Mouse (Mus musculus) thymus, adult 2 months (tissue): ENCODE results near the gene Xrcc3. TPM values are rescaled to one million over a fixed set of nuclear protein-coding genes. Genes with fewer than 3 reads are reported as not detected.

Source experiments
- DNase-seq: peaks from one replicate; pipeline ENCODE4 v3.0.0; 2021
- H3K27ac ChIP-seq: fragments of 200-500 bp; 2 replicates; pipeline ENCODE4 v1.5.1; 2012; ENCODE audit warnings: low read length, control low read depth; ENCODE audit not compliant: control insufficient read depth, insufficient read depth
- H3K27me3 ChIP-seq: fragments of 200-500 bp; 2 replicates; pipeline ENCODE4 v1.6.1; 2012; ENCODE audit warnings: mild to moderate bottlenecking, low read length, moderate library complexity, mixed read lengths; ENCODE audit not compliant: control insufficient read depth, insufficient read depth
- H3K36me3 ChIP-seq: fragments of 200-500 bp; 2 replicates; pipeline ENCODE4 v1.6.1; 2012; ENCODE audit warnings: mild to moderate bottlenecking, low read length, moderate library complexity; ENCODE audit not compliant: control insufficient read depth, insufficient read depth
- H3K4me1 ChIP-seq: fragments of 200-500 bp; replicated peaks from 2 replicates; pipeline ENCODE4 v1.6.1; 2012; ENCODE audit warnings: low read length; ENCODE audit not compliant: control insufficient read depth, insufficient read depth
- H3K4me3 ChIP-seq: fragments of 200-500 bp; 2 replicates; pipeline ENCODE4 v1.5.1; 2012; ENCODE audit warnings: mild to moderate bottlenecking, low read length, control low read depth, moderate library complexity; ENCODE audit not compliant: control insufficient read depth, insufficient read depth
- CTCF ChIP-seq: fragments of 200-500 bp; IDR thresholded peaks from 2 replicates; pipeline ENCODE4 v1.5.1; 2012; ENCODE audit warnings: mild to moderate bottlenecking, control low read depth, low read length, moderate library complexity, borderline replicate concordance; ENCODE audit not compliant: control insufficient read depth, poor library complexity, insufficient read depth; ENCODE audit errors: extremely low read depth
- POLR2A ChIP-seq: fragments of 200-500 bp; IDR thresholded peaks from 2 replicates; pipeline ENCODE4 v1.6.1; 2012; ENCODE audit warnings: mild to moderate bottlenecking, low read length, control low read depth, moderate library complexity; ENCODE audit not compliant: control insufficient read depth, poor library complexity, insufficient read depth; ENCODE audit errors: extremely low read depth
- WGBS: fragments of 180-500 bp; shearing (Covaris S2); methylation state at CpG from one replicate; pipeline ENCODE4 v1.1.7; 2018; 5-methylcytosine and 5-hydroxymethylcytosine counted together
- polyA plus RNA-seq: library from polyadenylated mRNA; depleted of rRNA; stranded (reverse); fragments of >200 nt; gene quantifications from 2 replicates; pipeline ENCODE4 v1.2.3, GENCODE M21; 2012

Xrcc3 gene
- polyA plus RNA-seq, 1 experiment = 22.1 TPM

DNA sequence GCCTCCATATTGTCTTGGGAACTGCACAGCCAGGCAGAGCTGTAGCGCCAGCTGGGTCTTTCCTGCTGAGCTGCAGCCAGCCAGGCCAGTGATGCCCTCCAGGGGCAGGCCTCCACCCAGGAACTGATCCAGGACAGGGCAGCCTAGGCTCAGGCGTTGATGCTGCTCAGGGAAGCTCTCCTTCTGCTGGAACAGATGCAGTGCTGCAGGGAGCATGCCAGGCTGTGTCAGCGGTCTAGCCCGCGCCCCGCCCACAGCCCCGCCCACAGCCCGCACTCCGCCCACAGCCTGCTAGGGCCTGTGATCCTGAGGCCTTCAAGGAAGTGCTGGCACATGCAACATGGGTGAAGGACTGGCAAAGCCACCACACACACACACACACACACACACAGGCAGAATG lies 3.9 kb downstream of the Xrcc3 start:
- DNase-seq = peak; percentile 54
- 12% methylated on average over 9 of the region's 9 CpGs for WGBS
- TF ChIP-seq POLR2A (no peak), CTCF (no peak)
- peaks cover 22% of the 10 kb centered on the region for H3K36me3 ChIP-seq
- H3K27me3 ChIP-seq = no peaks in the 10 kb centered on the region
- H3K4me3 ChIP-seq = no peak overlapping the region
- H3K27ac ChIP-seq = no peak overlapping the region
- H3K4me1 ChIP-seq = peaks cover 23% of the 10 kb centered on the region

DNA sequence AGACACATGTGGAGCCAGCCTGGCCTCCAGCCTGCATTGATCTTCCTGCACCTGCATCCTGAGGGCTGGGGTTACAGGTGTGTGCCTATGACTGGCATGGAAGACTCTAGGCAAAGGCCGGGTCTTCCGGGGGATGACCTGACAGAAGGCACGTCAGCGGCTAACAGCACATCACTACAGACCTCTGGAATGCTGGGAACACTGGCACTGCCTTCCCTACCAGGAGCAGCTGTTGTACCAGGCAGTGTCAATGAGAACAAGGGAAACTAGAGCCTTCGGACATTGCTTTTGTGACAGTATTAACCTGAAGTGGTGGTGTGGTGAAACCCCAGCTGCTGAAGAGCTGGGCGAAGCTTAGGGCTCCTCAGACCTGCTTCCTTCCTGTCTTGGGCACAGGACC lies 4.9 kb downstream of the Xrcc3 start:
- no peak for DNase-seq
- H3K27me3 ChIP-seq = no peaks in the 10 kb centered on the region
- no peak overlapping the region for H3K4me3 ChIP-seq
- TF ChIP-seq CTCF (no peak), POLR2A (no peak)
- H3K27ac ChIP-seq = no peak overlapping the region
- peaks cover 25% of the 10 kb centered on the region for H3K36me3 ChIP-seq
- WGBS = 86% methylated on average over 6 of the region's 6 CpGs
- peaks cover 22% of the 10 kb centered on the region for H3K4me1 ChIP-seq

DNA sequence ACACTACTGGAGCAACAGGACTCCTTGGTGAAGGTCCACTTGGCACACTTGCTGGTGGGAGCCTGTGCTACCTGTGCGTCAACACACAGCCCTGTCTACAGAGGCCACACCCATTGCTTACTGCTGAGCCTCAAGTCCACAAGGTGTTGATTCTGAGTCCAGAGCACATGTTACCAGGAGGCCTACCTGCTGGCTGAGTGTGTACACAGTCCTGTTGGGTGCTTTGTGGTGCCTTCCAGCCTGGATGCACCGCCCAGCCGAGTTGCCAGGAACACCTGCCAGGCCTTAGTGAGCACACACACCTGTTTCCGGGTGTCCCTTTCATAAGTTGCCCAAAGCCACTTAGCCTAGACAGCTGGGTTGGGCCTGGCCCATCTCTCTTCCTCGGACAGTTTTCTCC lies 10.1 kb downstream of the Xrcc3 start:
- Histone ChIP-seq H3K27ac (no peak overlapping the region), H3K36me3 (peaks cover 25% of the 10 kb centered on the region), H3K4me3 (no peak overlapping the region), H3K4me1 (no peaks in the 10 kb centered on the region), H3K27me3 (no peaks in the 10 kb centered on the region)
- 90% methylated on average over 5 of the region's 5 CpGs for WGBS
- TF ChIP-seq POLR2A = no peak
- TF ChIP-seq CTCF = no peak
- no peak for DNase-seq

DNA sequence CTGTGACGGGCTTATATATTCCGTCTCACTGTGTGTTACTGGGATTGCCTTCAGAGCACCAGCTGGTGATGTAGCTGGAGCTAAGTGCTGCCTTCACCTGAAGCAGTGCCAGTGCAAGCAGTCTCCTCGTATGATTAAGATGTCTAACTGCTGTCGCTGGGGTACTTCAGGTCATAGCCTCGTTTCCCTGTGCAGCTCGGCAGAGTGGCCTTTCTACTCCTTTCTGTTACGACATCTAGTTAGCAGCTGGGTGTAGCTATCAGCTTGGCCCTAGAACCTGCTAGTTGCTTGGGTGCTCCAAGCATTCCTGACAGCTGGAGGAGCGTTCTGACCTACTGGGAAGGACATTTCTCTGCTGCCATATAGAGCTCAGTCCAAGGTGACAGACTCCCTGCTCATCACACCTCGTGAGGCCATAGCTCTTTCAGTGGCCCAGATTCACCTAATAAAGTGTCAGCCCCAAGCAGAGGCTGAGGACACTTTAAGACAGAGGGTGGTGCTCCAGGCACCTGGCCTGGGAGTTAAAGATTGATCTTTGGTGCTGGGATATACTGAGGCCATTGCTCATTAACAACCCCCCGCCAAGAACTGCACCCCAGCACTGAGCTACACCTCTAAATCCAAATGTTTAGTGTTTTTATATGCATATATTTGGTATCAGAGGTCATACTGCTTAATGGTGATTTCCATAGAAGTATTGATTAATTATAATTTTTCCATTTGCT lies 13.1 kb downstream of the Xrcc3 start:
- H3K4me3 ChIP-seq = no peak overlapping the region
- H3K27me3 ChIP-seq = no peaks in the 10 kb centered on the region
- TF ChIP-seq POLR2A (no peak), CTCF (no peak)
- peaks cover 6% of the 10 kb centered on the region for H3K36me3 ChIP-seq
- no peaks in the 10 kb centered on the region for H3K4me1 ChIP-seq
- no peak for DNase-seq
- WGBS = 93% methylated on average over 10 of the region's 10 CpGs
- no peak overlapping the region for H3K27ac ChIP-seq

DNA sequence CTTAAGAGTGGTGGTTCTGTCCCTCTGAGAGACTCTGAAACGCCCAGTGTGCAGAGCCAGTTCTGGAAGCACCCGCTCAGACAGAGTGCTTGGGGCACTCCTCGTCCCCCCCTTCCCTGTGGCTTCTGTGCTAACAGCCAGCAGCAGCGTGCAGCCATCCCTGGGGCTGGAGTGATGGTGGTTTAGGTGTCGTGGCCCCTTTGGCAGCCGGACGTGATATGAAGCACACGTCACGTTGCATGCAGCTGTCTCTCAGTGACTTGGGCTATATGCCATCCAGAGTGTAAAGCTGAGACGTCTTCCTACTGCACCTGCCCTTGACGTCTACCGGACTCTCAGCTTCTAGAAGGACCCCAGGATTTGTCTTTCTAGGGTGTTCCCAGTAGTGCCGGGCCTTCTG lies 15.2 kb downstream of the Xrcc3 start:
- H3K27ac ChIP-seq = no peak overlapping the region
- DNase-seq = no peak
- H3K36me3 ChIP-seq = peaks cover 4% of the 10 kb centered on the region; the same call in 1 of the 2 replicates
- H3K27me3 ChIP-seq = no peaks in the 10 kb centered on the region
- no peak overlapping the region for H3K4me3 ChIP-seq
- H3K4me1 ChIP-seq = no peaks in the 10 kb centered on the region
- TF ChIP-seq CTCF (no peak), POLR2A (no peak)
- WGBS = 96% methylated on average over 13 of the region's 13 CpGs

DNA sequence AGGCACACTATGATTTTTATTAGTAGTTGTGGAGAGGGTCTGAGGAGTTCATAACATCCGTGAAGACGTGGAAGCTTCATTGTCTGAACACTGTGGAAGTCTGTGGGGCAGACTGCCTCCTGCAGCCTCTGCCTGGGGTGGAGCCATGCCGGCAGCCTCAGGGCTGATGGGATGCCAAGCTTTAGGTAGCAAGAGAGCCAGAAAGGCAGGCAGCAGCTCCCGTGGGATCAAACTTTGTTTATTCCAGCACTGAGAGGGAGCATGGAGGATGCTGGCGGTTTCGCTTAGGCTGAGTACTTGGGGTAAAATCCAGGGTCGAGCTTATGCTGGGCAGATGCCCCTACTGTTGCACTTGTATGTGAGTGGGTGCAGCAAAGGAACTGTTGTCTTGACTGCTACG lies 16.4 kb downstream of the Xrcc3 start:
- Histone ChIP-seq H3K4me3 (no peak overlapping the region), H3K27ac (no peak overlapping the region), H3K27me3 (no peaks in the 10 kb centered on the region), H3K36me3 (peaks cover 10% of the 10 kb centered on the region; the same call in 1 of the 2 replicates), H3K4me1 (no peaks in the 10 kb centered on the region)
- no peak for DNase-seq
- WGBS = 92% methylated on average over 8 of the region's 8 CpGs
- TF ChIP-seq CTCF = no peak
- TF ChIP-seq POLR2A = no peak
